Mouse (Mus musculus): ENCODE data around the gene Tcam1. TPM values are rescaled to one million over a fixed set of nuclear protein-coding genes. Genes with fewer than 3 reads are reported as not detected.
A peak's percentile ranks its signal among the peaks of the same experiment; 100 is the strongest.

Tcam1 gene
- polyA plus RNA-seq, 1 experiment from 2014 or later, result 0.40 TPM

DNA sequence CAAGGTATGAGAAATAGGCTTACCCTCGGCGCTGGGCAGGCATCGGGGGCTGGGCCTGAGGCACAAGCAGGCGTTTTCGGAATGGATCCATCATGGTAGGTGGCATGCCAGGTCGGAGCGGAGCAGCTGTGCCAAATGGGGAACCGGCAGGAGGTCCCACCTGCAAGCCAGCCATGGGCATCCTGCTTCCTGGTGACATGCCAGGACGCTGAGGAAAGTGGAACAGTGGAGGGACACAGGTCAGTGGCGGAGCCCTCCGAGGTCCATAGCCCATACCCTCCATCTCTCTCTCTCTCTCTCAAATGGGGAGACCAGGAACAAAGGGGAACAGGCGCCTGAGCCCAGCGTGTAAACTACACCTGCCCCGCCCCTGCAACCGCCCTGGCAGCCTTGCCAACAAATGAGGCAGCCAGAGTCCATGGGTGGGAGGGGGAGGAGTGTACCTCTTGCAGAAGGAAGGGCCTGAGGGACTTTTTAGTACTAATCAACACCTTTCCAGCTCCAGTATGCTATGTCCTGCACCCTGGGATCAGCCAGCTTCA lies 9.1 kb upstream of the Tcam1 start:
- H3K4me1 ChIP-seq, result peaks cover 42% of the 10 kb centered on the region
- WGBS, result 66% methylated on average over 15 of the region's 15 CpGs
- H3K4me3 ChIP-seq, result no peak overlapping the region; the same call in 1 of the 2 replicates
- no peak overlapping the region for H3K27ac ChIP-seq
- DNase-seq (ENCODE audit: low spot score), result no peak
- H3K27me3 ChIP-seq (ENCODE audit: insufficient read depth, poor library complexity, severe bottlenecking), result no peaks in the 10 kb centered on the region
- H3K36me3 ChIP-seq, result peaks cover 61% of the 10 kb centered on the region
- H3K9me3 ChIP-seq, result no peaks in the 10 kb centered on the region

DNA sequence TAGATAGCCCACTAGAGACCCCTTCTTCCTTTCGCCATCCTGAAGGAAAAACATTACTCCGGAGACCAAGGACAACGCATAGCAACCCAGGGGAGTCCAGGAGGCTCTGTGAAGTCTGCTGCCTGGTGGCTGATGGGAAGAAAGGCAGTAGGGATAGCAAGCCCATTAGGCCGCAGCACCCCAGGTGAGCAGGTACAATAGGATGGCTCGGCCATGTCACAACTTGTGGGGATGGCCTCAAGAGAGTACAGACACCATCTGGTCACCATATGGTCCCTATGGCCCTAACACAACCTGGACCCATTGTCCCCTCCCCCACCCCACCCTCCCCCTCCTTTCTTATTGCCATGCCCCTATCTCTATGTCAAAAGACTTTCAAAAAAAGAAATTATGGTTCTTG lies 8.6 kb upstream of the Tcam1 start:
- Histone ChIP-seq H3K27ac (peak overlapping the region; percentile 71), H3K36me3 (peaks cover 56% of the 10 kb centered on the region), H3K4me3 (no peak overlapping the region; the same call in 1 of the 2 replicates), H3K27me3 (ENCODE audit: insufficient read depth, poor library complexity, severe bottlenecking) (no peaks in the 10 kb centered on the region), H3K4me1 (peaks cover 42% of the 10 kb centered on the region), H3K9me3 (no peaks in the 10 kb centered on the region)
- WGBS, result 67% methylated on average over 5 of the region's 5 CpGs
- no peak for DNase-seq (ENCODE audit: low spot score)

- Histone ChIP-seq H3K36me3 (peaks cover 49% of the 10 kb centered on the region), H3K4me3 (no peak overlapping the region), H3K4me1 (peaks cover 42% of the 10 kb centered on the region), H3K27ac (peak overlapping the region; percentile 71), H3K27me3 (ENCODE audit: insufficient read depth, poor library complexity, severe bottlenecking) (no peaks in the 10 kb centered on the region), H3K9me3 (no peaks in the 10 kb centered on the region)
- 50% methylated on average over 8 of the region's 8 CpGs for WGBS
- no peak for DNase-seq (ENCODE audit: low spot score)
Observed at GRCm38 (mm10) chr11:106268326-106269059, 8.0 kb upstream of the Tcam1 start.

- H3K27ac ChIP-seq, result peak overlapping the region; percentile 71
- no peak overlapping the region for H3K4me3 ChIP-seq
- DNase-seq (ENCODE audit: low spot score), result no peak
- no peaks in the 10 kb centered on the region for H3K9me3 ChIP-seq
- H3K4me1 ChIP-seq, result peaks cover 42% of the 10 kb centered on the region
- no peaks in the 10 kb centered on the region for H3K27me3 ChIP-seq (ENCODE audit: insufficient read depth, poor library complexity, severe bottlenecking)
- 54% methylated on average over 3 of the region's 3 CpGs for WGBS
- H3K36me3 ChIP-seq, result peaks cover 44% of the 10 kb centered on the region
Observed at GRCm38 (mm10) chr11:106269060-106269431, 7.4 kb upstream of the Tcam1 start.

- Histone ChIP-seq H3K27me3 (ENCODE audit: insufficient read depth, poor library complexity, severe bottlenecking) (no peaks in the 10 kb centered on the region), H3K9me3 (no peaks in the 10 kb centered on the region), H3K4me3 (peak overlapping the region; percentile 96), H3K36me3 (peaks cover 22% of the 10 kb centered on the region), H3K27ac (peak overlapping the region; percentile 64), H3K4me1 (peaks cover 56% of the 10 kb centered on the region)
- no peak for DNase-seq (ENCODE audit: low spot score)
- 44% methylated on average over 5 of the region's 5 CpGs for WGBS
Observed at GRCm38 (mm10) chr11:106271131-106271793, 5.2 kb upstream of the Tcam1 start.

GRCm38 (mm10) chr11:106271794-106272643 lies 4.5 kb upstream of the Tcam1 start:
- WGBS, result 1% methylated on average over 41 of the region's 41 CpGs
- H3K27ac ChIP-seq, result peak overlapping the region; percentile 98
- no peaks in the 10 kb centered on the region for H3K27me3 ChIP-seq (ENCODE audit: insufficient read depth, poor library complexity, severe bottlenecking)
- H3K4me3 ChIP-seq, result peak overlapping the region; percentile 96
- H3K9me3 ChIP-seq, result no peaks in the 10 kb centered on the region
- peaks cover 60% of the 10 kb centered on the region for H3K4me1 ChIP-seq
- H3K36me3 ChIP-seq, result peaks cover 14% of the 10 kb centered on the region
- DNase-seq (ENCODE audit: low spot score), result peak; percentile 81

GRCm38 (mm10) chr11:106272644-106273310 lies 3.7 kb upstream of the Tcam1 start, which contains the start of gene Smarcd2:
Smarcd2 (minus strand) TSS chr11:106272972.
- under 1% methylated on average over 70 of the region's 72 CpGs for WGBS
- no peaks in the 10 kb centered on the region for H3K27me3 ChIP-seq (ENCODE audit: insufficient read depth, poor library complexity, severe bottlenecking)
- H3K4me3 ChIP-seq, result peak within 1 kb of the TSS; percentile 96
- H3K4me1 ChIP-seq, result peaks cover 53% of the 10 kb centered on the region
- DNase-seq (ENCODE audit: low spot score), result peak; percentile 100
- peak within 1 kb of the TSS; percentile 98 for H3K27ac ChIP-seq
- no peaks in the 10 kb centered on the region for H3K9me3 ChIP-seq
- peaks cover 7% of the 10 kb centered on the region; the same call in 1 of the 2 replicates for H3K36me3 ChIP-seq

DNA sequence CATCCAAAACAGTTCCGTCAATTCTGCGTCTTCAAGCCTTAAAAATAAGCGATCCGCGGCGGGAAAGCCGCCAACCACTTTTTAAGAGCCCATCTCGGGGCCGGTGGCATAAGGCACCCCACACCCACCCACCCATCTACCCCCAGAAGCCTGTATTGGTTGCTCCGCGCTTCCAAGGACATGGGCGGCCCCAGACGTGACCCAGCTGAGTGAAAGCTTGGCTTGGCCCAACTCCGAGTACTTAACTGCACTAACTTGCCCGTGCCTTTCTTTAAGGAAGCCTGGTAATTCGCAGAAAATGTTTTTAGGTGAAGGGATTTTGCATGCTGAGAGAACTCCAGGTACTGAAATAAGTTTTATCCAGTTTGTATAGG lies 3.2 kb upstream of the Tcam1 start:
- Histone ChIP-seq H3K36me3 (peaks cover 2% of the 10 kb centered on the region; the same call in 1 of the 2 replicates), H3K4me1 (peaks cover 48% of the 10 kb centered on the region), H3K27me3 (ENCODE audit: insufficient read depth, poor library complexity, severe bottlenecking) (no peaks in the 10 kb centered on the region), H3K4me3 (peak overlapping the region; percentile 96), H3K9me3 (no peaks in the 10 kb centered on the region), H3K27ac (peak overlapping the region; percentile 98)
- WGBS, result 16% methylated on average over 16 of the region's 16 CpGs
- no peak for DNase-seq (ENCODE audit: low spot score)

- no peak for DNase-seq (ENCODE audit: low spot score)
- Histone ChIP-seq H3K9me3 (no peaks in the 10 kb centered on the region), H3K27me3 (ENCODE audit: insufficient read depth, poor library complexity, severe bottlenecking) (no peaks in the 10 kb centered on the region), H3K4me3 (no peak overlapping the region), H3K27ac (peak overlapping the region; percentile 98; the same call in 1 of the 2 replicates), H3K36me3 (no peaks in the 10 kb centered on the region), H3K4me1 (peaks cover 43% of the 10 kb centered on the region)
- 91% methylated on average over 6 of the region's 6 CpGs for WGBS
Observed at GRCm38 (mm10) chr11:106273811-106274210, 2.7 kb upstream of the Tcam1 start.

GRCm38 (mm10) chr11:106274374-106274773 lies 2.1 kb upstream of the Tcam1 start:
- peaks cover 37% of the 10 kb centered on the region for H3K4me1 ChIP-seq
- no peaks in the 10 kb centered on the region for H3K36me3 ChIP-seq
- WGBS, result 91% methylated on average over 1 of the region's 1 CpGs
- no peak overlapping the region for H3K4me3 ChIP-seq
- no peak for DNase-seq (ENCODE audit: low spot score)
- 0 out of 2 replicates have a peak overlapping the region, but pooled peaks have one; percentile 19 for H3K27ac ChIP-seq
- H3K9me3 ChIP-seq, result no peaks in the 10 kb centered on the region
- H3K27me3 ChIP-seq (ENCODE audit: insufficient read depth, poor library complexity, severe bottlenecking), result no peaks in the 10 kb centered on the region

DNA sequence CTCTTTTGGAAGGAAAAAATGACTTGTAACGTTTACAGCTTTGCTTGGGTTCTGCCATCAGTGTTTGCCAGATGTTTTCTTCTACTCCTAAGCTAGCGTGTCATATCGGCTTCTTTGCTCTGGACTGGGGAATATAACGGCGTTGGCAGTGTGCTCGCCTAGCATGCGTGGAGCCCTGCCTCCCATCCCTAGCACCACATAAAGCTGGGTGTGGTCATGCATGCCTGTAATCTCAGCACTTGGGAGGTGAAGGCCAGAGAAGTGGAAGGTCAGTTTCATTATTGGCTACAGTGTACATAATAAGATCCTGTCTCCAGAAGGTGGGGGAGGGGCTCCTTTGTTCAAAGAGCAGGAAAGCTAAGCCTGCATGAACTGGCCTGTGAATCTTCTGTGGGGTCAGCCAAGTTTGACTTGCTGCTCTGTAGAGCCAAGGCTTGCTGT lies 1.5 kb upstream of the Tcam1 start:
- Histone ChIP-seq H3K4me1 (peaks cover 35% of the 10 kb centered on the region), H3K27ac (0 out of 2 replicates have a peak overlapping the region, but pooled peaks have one; percentile 19), H3K4me3 (no peak overlapping the region), H3K27me3 (ENCODE audit: insufficient read depth, poor library complexity, severe bottlenecking) (no peaks in the 10 kb centered on the region), H3K36me3 (no peaks in the 10 kb centered on the region), H3K9me3 (no peaks in the 10 kb centered on the region)
- no peak for DNase-seq (ENCODE audit: low spot score)
- 92% methylated on average over 7 of the region's 7 CpGs for WGBS

- no peaks in the 10 kb centered on the region for H3K36me3 ChIP-seq
- H3K27me3 ChIP-seq (ENCODE audit: insufficient read depth, poor library complexity, severe bottlenecking), result peaks cover 4% of the 10 kb centered on the region; the same call in 1 of the 2 replicates
- H3K27ac ChIP-seq, result no peak overlapping the region
- no peaks in the 10 kb centered on the region for H3K9me3 ChIP-seq
- DNase-seq (ENCODE audit: low spot score), result no peak
- 79% methylated on average over 6 of the region's 6 CpGs for WGBS
- no peak overlapping the region for H3K4me3 ChIP-seq
- H3K4me1 ChIP-seq, result no peaks in the 10 kb centered on the region
Observed at GRCm38 (mm10) chr11:106282452-106282851, 6.0 kb downstream of the Tcam1 start.
